Mouse (Mus musculus): Measurements from ENCODE around the gene Tmem101. TPM values are rescaled to one million over a fixed set of nuclear protein-coding genes. Genes with fewer than 3 reads are reported as not detected.

Gene Tmem101
- polyA plus RNA-seq, 1 experiment from 2014 or later, result 36.8 TPM

- Histone ChIP-seq H3K4me2 (peak overlapping the region; percentile 75), H3K27me3 (replicated peaks) (peaks cover 68% of the 10 kb centered on the region), H3K4me1 (replicated peaks) (peaks cover 33% of the 10 kb centered on the region), H3K36me3 (peaks cover 2% of the 10 kb centered on the region; the same call in 1 of the 2 replicates), H3K9ac (peak overlapping the region; percentile 19; the same call in 1 of the 2 replicates), H3K27ac (ENCODE audit: poor library complexity, severe bottlenecking) (no peak overlapping the region), H3K4me3 (peak overlapping the region; percentile 16), H3K9me3 (replicated peaks) (no peaks in the 10 kb centered on the region)
- peak; percentile 31; the same call in 1 of the 2 replicates for ATAC-seq (ENCODE audit: insufficient number of reproducible peaks, low FRiP score)
- 12% methylated on average over 34 of the region's 34 CpGs for WGBS
These were observed 8.8 kb downstream of the Tmem101 start for GRCm38 (mm10) chr11:102147213-102147989.

DNA sequence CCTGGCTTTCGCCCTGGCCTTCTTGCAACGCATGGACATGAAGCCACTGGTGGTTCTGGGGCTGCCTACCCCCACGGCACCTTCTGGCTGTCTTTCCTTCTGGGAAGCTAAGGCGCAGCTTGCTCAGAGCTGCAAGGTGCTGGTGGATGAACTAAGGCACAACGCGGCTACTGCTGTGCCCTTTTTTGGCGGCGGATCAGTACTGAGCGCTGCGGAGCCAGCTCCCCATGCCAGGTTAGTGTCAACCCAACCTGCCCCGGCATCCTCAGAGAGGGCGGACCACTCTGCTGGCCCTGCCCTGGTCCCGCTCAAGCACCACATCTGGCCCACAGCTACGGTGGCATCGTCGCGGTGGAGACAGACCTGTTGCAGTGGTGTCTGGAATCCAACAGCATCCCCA, 9.7 kb downstream of the Tmem101 start:
- H3K4me3 ChIP-seq, result peak overlapping the region; percentile 16
- no peak for ATAC-seq (ENCODE audit: insufficient number of reproducible peaks, low FRiP score)
- no peaks in the 10 kb centered on the region for H3K36me3 ChIP-seq
- peaks cover 33% of the 10 kb centered on the region for H3K4me1 ChIP-seq (replicated peaks)
- H3K27ac ChIP-seq (ENCODE audit: poor library complexity, severe bottlenecking), result no peak overlapping the region
- no peak overlapping the region for H3K9ac ChIP-seq
- peaks cover 69% of the 10 kb centered on the region for H3K27me3 ChIP-seq (replicated peaks)
- 13% methylated on average over 17 of the region's 17 CpGs for WGBS
- H3K4me2 ChIP-seq, result peak overlapping the region; percentile 75
- no peaks in the 10 kb centered on the region for H3K9me3 ChIP-seq (replicated peaks)

- WGBS, result 3% methylated on average over 16 of the region's 16 CpGs
- no peak overlapping the region for H3K27ac ChIP-seq (ENCODE audit: poor library complexity, severe bottlenecking)
- peak overlapping the region; percentile 75 for H3K4me2 ChIP-seq
- no peaks in the 10 kb centered on the region for H3K9me3 ChIP-seq (replicated peaks)
- H3K27me3 ChIP-seq (replicated peaks), result peaks cover 69% of the 10 kb centered on the region
- H3K4me1 ChIP-seq (replicated peaks), result peaks cover 33% of the 10 kb centered on the region
- no peaks in the 10 kb centered on the region for H3K36me3 ChIP-seq
- 0 out of 2 replicates have a peak overlapping the region, but pooled peaks have one; percentile 48 for H3K9ac ChIP-seq
- no peak for ATAC-seq (ENCODE audit: insufficient number of reproducible peaks, low FRiP score)
- peak overlapping the region; percentile 47 for H3K4me3 ChIP-seq
These were observed 10.2 kb downstream of the Tmem101 start for GRCm38 (mm10) chr11:102146005-102146404.

- peak within 1 kb of the TSS; percentile 75 for H3K4me2 ChIP-seq
- no peaks in the 10 kb centered on the region for H3K9me3 ChIP-seq (replicated peaks)
- H3K4me1 ChIP-seq (replicated peaks), result peaks cover 33% of the 10 kb centered on the region
- peaks cover 69% of the 10 kb centered on the region for H3K27me3 ChIP-seq (replicated peaks)
- no peak within 1 kb of the TSS for H3K27ac ChIP-seq (ENCODE audit: poor library complexity, severe bottlenecking)
- peak within 1 kb of the TSS; percentile 48 for H3K9ac ChIP-seq
- H3K36me3 ChIP-seq, result no peaks in the 10 kb centered on the region
- peak within 1 kb of the TSS; percentile 47 for H3K4me3 ChIP-seq
- 1% methylated on average over 50 of the region's 50 CpGs for WGBS
- no peak; the same call in 1 of the 2 replicates for ATAC-seq (ENCODE audit: insufficient number of reproducible peaks, low FRiP score)
These were observed 10.7 kb downstream of the Tmem101 start, which contains the start of gene Nags for GRCm38 (mm10) chr11:102145471-102146001. TSS of gene Nags (plus strand) at chr11:102145513.

DNA sequence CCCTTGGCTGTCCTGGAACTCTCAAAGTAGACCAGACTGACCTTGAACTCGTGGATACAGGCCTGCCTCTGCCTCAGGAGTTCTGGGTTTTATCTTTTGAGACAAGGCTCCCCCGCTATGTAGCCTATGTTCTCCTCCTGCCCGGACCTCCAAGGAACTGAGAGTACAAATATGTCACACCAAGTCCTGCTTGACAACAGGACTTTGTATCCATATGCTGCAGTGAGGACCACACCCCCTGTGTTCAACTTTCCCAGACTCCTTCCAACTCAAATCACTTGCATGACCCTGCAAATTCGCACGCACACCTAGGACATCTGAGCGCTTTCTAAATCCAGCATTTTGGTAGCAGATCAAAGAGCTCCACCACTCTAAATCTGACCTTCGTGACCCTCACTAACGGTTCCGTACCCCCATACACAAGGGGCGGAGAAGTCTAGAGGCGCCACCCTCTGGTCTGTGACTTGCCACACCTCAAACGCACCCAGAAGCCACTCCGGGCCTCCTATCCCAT, 11.2 kb downstream of the Tmem101 start:
- Histone ChIP-seq H3K9me3 (replicated peaks) (no peaks in the 10 kb centered on the region), H3K36me3 (no peaks in the 10 kb centered on the region), H3K4me1 (replicated peaks) (peaks cover 33% of the 10 kb centered on the region), H3K27me3 (replicated peaks) (peaks cover 69% of the 10 kb centered on the region), H3K4me3 (peak overlapping the region; percentile 47), H3K27ac (ENCODE audit: poor library complexity, severe bottlenecking) (no peak overlapping the region), H3K9ac (peak overlapping the region; percentile 48; the same call in 1 of the 2 replicates), H3K4me2 (peak overlapping the region; percentile 75)
- 0 out of 2 replicates have a peak, but pooled peaks have one; percentile 20 for ATAC-seq (ENCODE audit: insufficient number of reproducible peaks, low FRiP score)
- WGBS, result 23% methylated on average over 13 of the region's 13 CpGs

DNA sequence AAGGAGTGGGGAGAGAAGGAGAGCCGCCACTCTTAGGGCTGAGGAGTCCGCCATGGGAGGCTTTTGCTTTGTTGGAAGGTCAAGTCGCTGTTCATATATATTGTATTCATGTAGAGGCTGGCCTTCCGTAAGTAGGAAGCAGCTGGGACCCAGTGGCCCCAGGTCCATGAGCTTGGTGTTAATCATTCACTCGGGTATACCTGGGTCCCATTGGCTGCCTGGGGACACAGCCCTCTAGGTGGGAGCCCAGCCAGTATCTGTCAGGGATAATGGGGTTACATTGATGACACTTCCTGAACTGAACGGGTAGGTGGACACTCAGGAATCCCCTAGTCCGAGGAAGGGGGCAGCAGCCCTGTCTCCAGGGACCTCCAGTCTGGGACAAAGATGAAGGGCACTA, 13.8 kb downstream of the Tmem101 start:
- Histone ChIP-seq H3K27me3 (replicated peaks) (peaks cover 47% of the 10 kb centered on the region), H3K9ac (no peak overlapping the region), H3K9me3 (replicated peaks) (no peaks in the 10 kb centered on the region), H3K36me3 (no peaks in the 10 kb centered on the region), H3K4me3 (no peak overlapping the region), H3K4me2 (no peak overlapping the region), H3K4me1 (replicated peaks) (peaks cover 23% of the 10 kb centered on the region), H3K27ac (ENCODE audit: poor library complexity, severe bottlenecking) (no peak overlapping the region)
- 63% methylated on average over 7 of the region's 7 CpGs for WGBS
- no peak for ATAC-seq (ENCODE audit: insufficient number of reproducible peaks, low FRiP score)

DNA sequence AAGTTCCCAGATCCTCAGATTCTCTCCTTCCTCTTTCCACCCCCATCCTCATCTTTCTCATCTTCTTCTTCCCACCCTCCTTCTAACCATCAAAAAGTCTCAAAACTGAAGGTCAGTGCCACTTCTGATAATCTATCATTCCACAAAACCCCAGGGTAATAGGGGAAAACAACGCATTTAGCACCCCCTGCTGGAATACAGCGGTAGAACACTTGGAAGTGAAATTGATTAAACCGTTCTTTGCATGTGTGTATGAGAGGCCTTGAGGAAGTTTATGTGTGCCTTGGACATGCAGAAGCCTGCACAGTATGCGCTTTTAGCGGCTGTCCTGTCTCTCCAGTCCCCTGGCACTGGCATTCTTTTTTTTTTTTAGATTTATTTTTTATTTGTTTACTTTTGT, 15.7 kb downstream of the Tmem101 start:
- H3K9me3 ChIP-seq (replicated peaks), result no peaks in the 10 kb centered on the region
- H3K36me3 ChIP-seq, result no peaks in the 10 kb centered on the region
- peaks cover 6% of the 10 kb centered on the region; the same call in 1 of the 2 replicates for H3K4me1 ChIP-seq (replicated peaks)
- H3K27ac ChIP-seq (ENCODE audit: poor library complexity, severe bottlenecking), result no peak overlapping the region
- H3K4me2 ChIP-seq, result no peak overlapping the region
- no peak overlapping the region for H3K4me3 ChIP-seq
- no peak for ATAC-seq (ENCODE audit: insufficient number of reproducible peaks, low FRiP score)
- H3K9ac ChIP-seq, result no peak overlapping the region
- peaks cover 38% of the 10 kb centered on the region for H3K27me3 ChIP-seq (replicated peaks)
- 5% methylated on average over 5 of the region's 5 CpGs for WGBS

GRCm38 (mm10) chr11:102138447-102138740, 17.8 kb downstream of the Tmem101 start:
- no peak overlapping the region for H3K9ac ChIP-seq

DNA sequence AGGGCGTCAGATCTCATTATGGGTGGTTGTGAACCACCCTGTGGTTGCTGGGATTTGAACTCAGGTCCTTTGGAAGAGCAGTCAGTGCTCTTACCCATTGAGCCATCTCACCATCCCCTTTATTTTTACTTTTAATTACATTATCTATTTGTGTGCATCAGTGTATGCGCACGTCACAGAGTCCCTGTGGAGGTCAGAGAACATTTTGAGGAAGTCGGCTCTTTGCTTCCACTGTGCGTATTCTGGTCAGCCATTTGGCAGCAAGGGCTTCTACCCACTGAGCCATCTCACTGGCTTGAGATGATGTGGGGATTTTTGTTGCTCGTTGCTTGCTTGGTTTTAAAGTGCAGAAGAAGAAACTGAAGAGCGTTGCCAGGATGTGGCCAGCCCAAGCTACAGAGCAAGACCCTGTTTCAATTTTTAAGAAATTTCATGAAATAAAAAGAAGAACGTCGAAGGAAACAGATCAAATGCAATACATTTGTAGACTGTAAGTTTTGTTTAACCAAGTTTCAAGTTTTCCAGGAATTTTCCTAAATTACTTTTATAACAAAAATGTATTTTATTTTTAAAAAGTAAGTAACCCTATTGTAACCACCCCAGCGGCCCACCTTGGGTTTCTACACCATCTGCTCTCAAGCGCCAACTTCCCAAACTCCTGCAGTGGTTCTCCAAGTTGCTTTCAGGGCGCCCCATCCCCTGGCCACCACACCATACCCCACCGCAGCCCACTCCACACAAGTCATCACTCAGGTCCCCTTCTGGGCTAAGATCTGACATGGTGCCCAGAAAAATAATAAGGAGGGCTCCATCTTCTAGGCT, 18.4 kb downstream of the Tmem101 start:
- WGBS, result 45% methylated on average over 13 of the region's 13 CpGs
- no peaks in the 10 kb centered on the region for H3K36me3 ChIP-seq
- no peak overlapping the region for H3K27ac ChIP-seq (ENCODE audit: poor library complexity, severe bottlenecking)
- H3K27me3 ChIP-seq (replicated peaks), result peaks cover 22% of the 10 kb centered on the region
- ATAC-seq (ENCODE audit: insufficient number of reproducible peaks, low FRiP score), result no peak
- no peaks in the 10 kb centered on the region for H3K9me3 ChIP-seq (replicated peaks)
- peak overlapping the region; percentile 62 for H3K4me2 ChIP-seq
- H3K9ac ChIP-seq, result no peak overlapping the region
- H3K4me3 ChIP-seq, result peak overlapping the region; percentile 25
- peaks cover 3% of the 10 kb centered on the region; the same call in 1 of the 2 replicates for H3K4me1 ChIP-seq (replicated peaks)

More at GRCm38 (mm10) chr11:102138447-102138740, 17.8 kb downstream of the Tmem101 start:
- Histone ChIP-seq H3K4me2 (peak overlapping the region; percentile 62), H3K27me3 (replicated peaks) (peaks cover 26% of the 10 kb centered on the region), H3K36me3 (no peaks in the 10 kb centered on the region), H3K4me1 (replicated peaks) (peaks cover 3% of the 10 kb centered on the region; the same call in 1 of the 2 replicates), H3K27ac (ENCODE audit: poor library complexity, severe bottlenecking) (no peak overlapping the region), H3K9me3 (replicated peaks) (no peaks in the 10 kb centered on the region), H3K4me3 (peak overlapping the region; percentile 25)
- WGBS, result under 1% methylated on average over 18 of the region's 18 CpGs
- no peak for ATAC-seq (ENCODE audit: insufficient number of reproducible peaks, low FRiP score)

GRCm38 (mm10) chr11:102134516-102134915, 21.7 kb downstream of the Tmem101 start:
- peaks cover 22% of the 10 kb centered on the region for H3K27me3 ChIP-seq (replicated peaks)
- H3K27ac ChIP-seq (ENCODE audit: poor library complexity, severe bottlenecking), result no peak overlapping the region
- H3K9ac ChIP-seq, result no peak overlapping the region
- H3K4me2 ChIP-seq, result no peak overlapping the region
- 26% methylated on average over 4 of the region's 4 CpGs for WGBS
- peaks cover 9% of the 10 kb centered on the region; the same call in 1 of the 2 replicates for H3K4me1 ChIP-seq (replicated peaks)
- no peak for ATAC-seq (ENCODE audit: insufficient number of reproducible peaks, low FRiP score)
- H3K36me3 ChIP-seq, result no peaks in the 10 kb centered on the region
- H3K4me3 ChIP-seq, result no peak overlapping the region
- H3K9me3 ChIP-seq (replicated peaks), result no peaks in the 10 kb centered on the region
